Mouse (Mus musculus) hindbrain, embryonic 14.5 days (tissue): ENCODE results near the gene Msl1. TPM values are rescaled to one million over a fixed set of nuclear protein-coding genes. Genes with fewer than 3 reads are reported as not detected.

Source experiments
- ATAC-seq: fragments of 200-750 bp; cut with Nextera tagmentation; 2 replicates; pipeline ENCODE4 v1.8.0; 2017; ENCODE audit warnings: moderate number of reproducible peaks, mild to moderate bottlenecking, moderate TSS enrichment, moderate library complexity; ENCODE audit not compliant: low FRiP score
- DNase-seq: peaks from one replicate; pipeline ENCODE4 v3.0.0-alpha.2; 2015; ENCODE audit warnings: low spot score
- H3K27ac ChIP-seq: fragments of 300-500 bp; sonication (generic); 2 replicates; pipeline ENCODE4 v1.5.1; 2014; ENCODE audit warnings: mild to moderate bottlenecking, moderate library complexity
- H3K27me3 ChIP-seq: fragments of 300-500 bp; sonication (generic); 2 replicates; pipeline ENCODE4 v1.6.1; 2014; ENCODE audit warnings: mild to moderate bottlenecking, low read length, mixed read lengths; ENCODE audit not compliant: control insufficient read depth, insufficient read depth
- H3K36me3 ChIP-seq: fragments of 300-500 bp; sonication (generic); replicated peaks from 2 replicates; pipeline ENCODE4 v1.6.1; 2014; ENCODE audit not compliant: control insufficient read depth, insufficient read depth
- H3K4me1 ChIP-seq: fragments of 300-500 bp; sonication (generic); replicated peaks from 2 replicates; pipeline ENCODE4 v1.6.1; 2014; ENCODE audit warnings: antibody characterized with exemption, low read length, mixed read lengths; ENCODE audit not compliant: control insufficient read depth, insufficient read depth
- H3K4me2 ChIP-seq: fragments of 300-500 bp; sonication (generic); replicated peaks from 2 replicates; pipeline ENCODE4 v1.6.1; 2014; ENCODE audit warnings: mild to moderate bottlenecking, moderate library complexity
- H3K4me3 ChIP-seq: fragments of 300-500 bp; sonication (generic); replicated peaks from 2 replicates; pipeline ENCODE4 v1.5.1; 2014; ENCODE audit warnings: mild to moderate bottlenecking, low read length
- H3K9ac ChIP-seq: fragments of 300-500 bp; sonication (generic); 2 replicates; pipeline ENCODE4 v1.6.1; 2014
- H3K9me3 ChIP-seq: fragments of 300-500 bp; sonication (generic); 2 replicates; pipeline ENCODE4 v1.6.1; 2016; ENCODE audit warnings: low read length; ENCODE audit not compliant: control insufficient read depth
- WGBS: fragments of 180-500 bp; shearing (Covaris S2); extraction: QIAGEN DNeasy Blood & Tissue Kit; methylation state at CpG from one replicate; pipeline ENCODE4 v1.1.7; 2014; 5-methylcytosine and 5-hydroxymethylcytosine counted together
- polyA plus RNA-seq: library from polyadenylated mRNA; unstranded; fragments of >200 nt; fragmentation: Nextera tagmentation; extraction: Ambion mirVana; gene quantifications from 2 replicates; pipeline ENCODE4 v1.2.1, GENCODE M21; 2014

Gene Msl1
- polyA plus RNA-seq: 23.6 and 24.1 TPM in 2 replicates

DNA sequence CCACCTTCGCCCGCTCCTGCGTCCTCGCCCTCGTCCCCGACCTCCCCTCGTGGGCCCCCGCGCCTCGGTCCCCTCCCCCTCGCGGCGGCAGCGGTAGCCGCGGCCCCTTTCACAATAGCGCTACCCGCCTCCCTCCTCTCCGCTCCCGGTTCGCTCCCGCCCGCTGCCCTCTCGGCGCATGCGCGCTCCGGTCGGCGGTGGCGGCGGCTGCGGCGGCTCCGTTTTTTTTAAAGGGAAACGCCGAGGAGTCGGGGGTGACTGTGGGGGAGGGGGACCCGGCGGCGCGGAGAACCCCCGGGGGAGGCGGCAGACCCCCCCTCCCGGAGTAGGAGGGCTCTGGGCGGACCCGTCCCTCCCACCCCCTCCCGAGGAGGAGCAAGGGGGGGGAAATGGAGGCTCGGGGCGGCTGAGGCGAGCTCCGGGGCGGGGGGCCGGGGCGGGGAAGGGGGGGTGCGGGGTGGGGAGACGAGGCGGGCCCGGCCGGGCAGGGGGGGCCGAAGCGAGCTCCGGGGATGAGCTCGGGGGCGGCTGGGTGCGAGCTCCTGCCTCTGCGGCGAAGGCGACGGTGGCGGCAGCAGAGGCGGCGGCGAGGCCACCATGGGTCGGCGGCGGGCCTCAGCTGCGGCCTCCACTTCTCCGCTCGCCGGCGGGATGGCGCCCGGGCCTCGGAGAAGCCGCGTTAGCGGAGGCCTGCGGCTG, at the start of gene Msl1:
TSS of gene Msl1 (plus strand) at position 502 of the 699 bp plus-strand sequence.
- Histone ChIP-seq H3K4me3 (peak within 1 kb of the TSS; percentile 92), H3K9ac (peak within 1 kb of the TSS; percentile 97), H3K27me3 (no peaks in the 10 kb centered on the region), H3K4me2 (peak within 1 kb of the TSS; percentile 93), H3K36me3 (peaks cover 16% of the 10 kb centered on the region), H3K4me1 (peaks cover 33% of the 10 kb centered on the region), H3K27ac (peak within 1 kb of the TSS; percentile 99), H3K9me3 (no peaks in the 10 kb centered on the region)
- under 1% methylated on average over 48 of the region's 89 CpGs for WGBS
- ATAC-seq: peak; percentile 69
- DNase-seq: peak; percentile 88

GRCm38 (mm10) chr11:98745932-98746853, 49.1 kb upstream of the Msl1 start:
- Histone ChIP-seq H3K27me3 (no peaks in the 10 kb centered on the region), H3K36me3 (no peaks in the 10 kb centered on the region), H3K9ac (peak overlapping the region; percentile 100), H3K4me1 (peaks cover 80% of the 10 kb centered on the region), H3K9me3 (no peaks in the 10 kb centered on the region), H3K27ac (peak overlapping the region; percentile 97), H3K4me3 (peak overlapping the region; percentile 6; the same call in 1 of the 2 replicates), H3K4me2 (peak overlapping the region; percentile 96)
- ATAC-seq (no peak), DNase-seq (no peak)
- 41% methylated on average over 12 of the region's 12 CpGs for WGBS

DNA sequence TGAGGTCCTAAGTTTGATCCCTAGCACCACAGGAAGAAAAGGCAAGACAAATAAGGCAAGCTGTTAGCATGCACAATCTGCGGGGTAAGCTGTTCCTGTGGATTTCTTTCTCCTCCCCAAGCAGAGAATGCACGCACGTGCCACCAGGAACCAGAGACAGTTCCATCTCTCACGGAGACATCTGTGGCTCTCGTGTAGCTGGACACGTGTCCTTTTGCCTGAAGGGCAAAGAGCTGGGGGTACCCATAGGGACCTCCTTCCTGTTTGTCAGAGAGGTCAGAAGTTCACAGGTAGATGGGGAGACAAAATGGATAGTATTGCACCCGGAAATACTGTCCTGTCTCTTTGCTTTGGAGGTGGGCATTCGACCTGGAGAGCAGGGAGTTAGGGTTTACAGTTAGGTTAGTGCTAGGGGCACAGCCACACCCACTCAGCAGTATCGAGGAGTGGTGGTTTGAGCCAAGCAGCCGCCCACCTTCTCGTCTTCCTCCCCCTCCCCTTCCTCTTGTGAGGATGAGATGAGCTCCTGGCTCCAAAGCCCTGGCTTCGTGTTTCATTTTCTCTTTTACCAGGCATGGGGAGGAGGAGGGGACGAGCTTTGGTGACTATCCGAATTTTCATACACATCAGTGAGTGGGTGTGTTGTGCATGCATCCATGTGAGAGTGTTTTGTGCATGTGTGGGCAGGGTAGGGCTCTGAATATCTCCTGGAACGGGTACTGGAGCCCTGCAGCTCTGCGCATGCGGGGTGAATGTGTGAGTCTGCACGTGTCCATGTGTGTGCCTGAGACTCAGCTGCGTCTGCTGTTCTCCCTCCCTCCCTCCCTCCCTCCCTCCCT, 48.2 kb upstream of the Msl1 start:
- Histone ChIP-seq H3K4me3 (peak overlapping the region; percentile 9), H3K4me2 (peak overlapping the region; percentile 96), H3K4me1 (peaks cover 87% of the 10 kb centered on the region), H3K27me3 (no peaks in the 10 kb centered on the region), H3K36me3 (no peaks in the 10 kb centered on the region), H3K9ac (peak overlapping the region; percentile 100), H3K27ac (peak overlapping the region; percentile 97), H3K9me3 (no peaks in the 10 kb centered on the region)
- 6% methylated on average over 19 of the region's 19 CpGs for whole genome bisulfite sequencing
- DNase-seq (peak; percentile 83), ATAC-seq (peak; percentile 62)

DNA sequence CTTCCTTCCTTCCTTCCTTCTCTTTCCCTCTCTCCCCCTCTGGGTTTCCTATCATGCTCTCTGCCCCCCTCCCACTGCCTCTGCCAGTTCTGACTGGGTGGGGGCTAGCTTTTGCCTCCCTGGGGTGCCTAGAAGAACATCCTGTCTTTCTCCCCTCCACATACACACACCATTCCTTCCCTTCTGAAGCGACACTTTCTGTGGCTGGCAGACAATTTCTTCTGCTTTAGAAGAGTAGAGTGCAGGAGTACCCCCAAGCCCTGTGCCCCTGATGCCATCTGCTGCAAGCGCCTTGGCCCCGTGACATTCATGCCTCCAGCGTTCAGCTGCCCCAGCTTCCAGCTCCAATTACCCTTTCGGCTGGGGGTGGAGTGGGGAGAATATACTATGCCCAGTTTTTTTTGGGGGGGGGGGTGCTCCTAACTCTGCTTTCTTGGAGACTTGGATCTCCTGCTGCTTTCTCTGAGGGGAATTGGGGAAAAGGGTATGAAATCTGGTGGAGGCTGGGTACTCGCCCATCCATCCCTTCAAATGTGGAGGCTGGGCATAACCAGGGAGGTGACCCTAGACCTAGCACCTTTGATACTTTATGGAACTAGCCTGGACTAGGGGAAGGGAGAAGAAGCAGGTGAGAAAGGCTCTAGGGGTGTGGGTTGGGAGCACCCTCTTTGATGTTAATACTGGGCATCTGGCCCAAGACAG, 47.4 kb upstream of the Msl1 start:
- Histone ChIP-seq H3K27ac (peak overlapping the region; percentile 97), H3K36me3 (no peaks in the 10 kb centered on the region), H3K27me3 (no peaks in the 10 kb centered on the region), H3K4me2 (peak overlapping the region; percentile 56), H3K9ac (peak overlapping the region; percentile 70), H3K9me3 (no peaks in the 10 kb centered on the region), H3K4me3 (peak overlapping the region; percentile 24), H3K4me1 (peaks cover 93% of the 10 kb centered on the region)
- WGBS: 18% methylated on average over 6 of the region's 6 CpGs
- DNase-seq (no peak), ATAC-seq (no peak)

DNA sequence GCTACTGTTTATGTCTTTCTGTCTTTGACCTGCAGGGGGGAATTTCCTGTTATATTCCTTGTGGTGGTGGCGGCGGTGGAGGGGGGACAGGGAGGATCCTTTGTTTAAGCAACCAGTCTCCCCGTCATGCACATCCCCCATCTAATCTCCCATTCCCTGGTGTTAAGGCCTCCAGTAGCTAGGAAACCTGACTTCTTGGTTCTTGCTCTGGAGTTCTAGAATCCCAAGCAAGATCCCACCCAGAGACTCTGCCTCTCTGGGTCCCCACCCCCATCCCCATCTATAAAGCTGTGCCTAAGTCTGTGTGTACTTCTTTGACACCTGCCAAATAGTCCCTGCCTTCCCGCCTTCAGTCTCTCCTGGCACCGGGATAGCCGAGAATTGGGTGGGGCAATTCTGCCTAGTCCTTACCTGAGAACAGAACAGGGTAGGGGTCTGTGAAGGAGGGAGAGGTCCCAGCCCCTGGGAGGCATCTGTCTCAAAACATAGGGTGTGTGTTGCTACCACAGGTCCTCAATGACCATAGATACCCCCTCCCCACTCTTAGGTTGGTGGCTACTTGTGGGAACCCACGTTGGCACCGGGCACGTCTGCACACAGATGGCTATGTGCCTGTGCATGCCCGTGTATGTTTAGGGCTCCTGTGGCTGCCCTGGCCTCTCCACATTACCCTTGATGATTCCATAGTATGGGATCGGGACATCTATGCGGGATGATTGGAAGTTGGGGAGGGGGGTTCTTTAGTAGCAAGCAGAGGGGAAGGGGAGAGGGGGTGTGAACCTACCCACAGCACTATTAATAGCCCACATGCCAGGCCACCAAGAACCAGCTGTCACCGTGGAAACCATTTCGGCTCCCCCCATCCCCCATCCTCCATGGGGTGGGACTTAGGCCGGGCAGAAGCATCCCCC, 46.6 kb upstream of the Msl1 start:
- Histone ChIP-seq H3K36me3 (peaks cover 7% of the 10 kb centered on the region), H3K4me3 (peak overlapping the region; percentile 24), H3K27ac (peak overlapping the region; percentile 97), H3K9ac (peak overlapping the region; percentile 70), H3K4me1 (peaks cover 88% of the 10 kb centered on the region), H3K4me2 (peak overlapping the region; percentile 56), H3K27me3 (no peaks in the 10 kb centered on the region), H3K9me3 (no peaks in the 10 kb centered on the region)
- no peak for DNase-seq
- WGBS: 9% methylated on average over 14 of the region's 15 CpGs
- peak; percentile 24; the same call in 1 of the 2 replicates for ATAC-seq

DNA sequence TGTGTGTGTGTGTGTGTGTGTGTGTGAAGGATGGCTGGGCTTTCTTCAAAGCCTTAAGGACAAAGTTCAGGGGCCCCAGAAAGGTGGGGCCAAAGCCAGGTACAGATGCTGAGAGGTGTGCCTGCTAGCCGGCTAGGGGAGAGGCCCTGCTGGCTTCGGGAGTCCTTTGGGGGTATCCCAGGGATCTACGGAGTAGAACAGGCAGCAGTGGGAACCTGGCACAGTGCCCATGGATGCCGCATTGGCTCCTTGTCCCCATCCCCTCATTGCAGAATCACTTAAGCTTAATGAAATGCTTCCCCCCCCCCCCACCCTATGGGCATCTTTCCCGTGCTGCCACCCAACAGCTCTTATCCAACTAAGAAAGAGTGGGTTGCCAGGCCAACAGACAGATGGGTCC, 45.6 kb upstream of the Msl1 start:
- WGBS: 21% methylated on average over 5 of the region's 5 CpGs
- DNase-seq: peak; percentile 64
- Histone ChIP-seq H3K4me1 (peaks cover 85% of the 10 kb centered on the region), H3K9me3 (no peaks in the 10 kb centered on the region), H3K9ac (peak overlapping the region; percentile 70), H3K4me2 (peak overlapping the region; percentile 56), H3K4me3 (peak overlapping the region; percentile 16), H3K27me3 (no peaks in the 10 kb centered on the region), H3K27ac (peak overlapping the region; percentile 97), H3K36me3 (peaks cover 16% of the 10 kb centered on the region)
- no peak for ATAC-seq

- Histone ChIP-seq H3K9ac (peak overlapping the region; percentile 70), H3K36me3 (peaks cover 21% of the 10 kb centered on the region), H3K27ac (peak overlapping the region; percentile 97), H3K4me1 (peaks cover 80% of the 10 kb centered on the region), H3K4me3 (peak overlapping the region; percentile 16; the same call in 1 of the 2 replicates), H3K9me3 (no peaks in the 10 kb centered on the region), H3K27me3 (no peaks in the 10 kb centered on the region), H3K4me2 (peak overlapping the region; percentile 56)
- peak; percentile 75 for DNase-seq
- WGBS: 13% methylated on average over 17 of the region's 17 CpGs
- peak; percentile 72 for ATAC-seq
Observed at GRCm38 (mm10) chr11:98750351-98751201, 44.7 kb upstream of the Msl1 start.
